Mouse (Mus musculus) cortical plate, adult 2 months (tissue): ENCODE results near the gene Bud13.

Source experiments
- CTCF ChIP-seq: fragments of 200-500 bp; IDR thresholded peaks from 2 replicates; pipeline ENCODE4 v1.5.1; 2011; ENCODE audit warnings: mild to moderate bottlenecking, control low read depth, low read length; ENCODE audit not compliant: insufficient read depth; ENCODE audit errors: extremely low read depth
- POLR2A ChIP-seq: fragments of 200-500 bp; IDR thresholded peaks from 2 replicates; pipeline ENCODE4 v1.6.1; 2011; ENCODE audit warnings: mild to moderate bottlenecking, low read length, control low read depth; ENCODE audit not compliant: insufficient read depth; ENCODE audit errors: extremely low read depth

- TF ChIP-seq CTCF (no peak), POLR2A (no peak)
These were observed 55.6 kb downstream of the Bud13 start for GRCm38 (mm10) chr9:46338384-46338783.
